8 mouse cellular contexts compared by ENCODE assay signal in genomic region chr15:98579795-98580464, GRCm38 (mm10). TPM values are rescaled to one million over a fixed set of nuclear protein-coding genes. Genes with fewer than 3 reads are reported as not detected.
DNase-seq lines count a peak whose midpoint lies in the region; ATAC-seq and TF ChIP-seq lines count a peak whose summit lies in the region.

No protein-coding gene starts in this region.

- no peak overlapping the region for H3K9ac ChIP-seq in midbrain, embryonic 12.5 days (replicated peaks)

- H3K4me2 ChIP-seq in midbrain, embryonic 12.5 days (replicated peaks), result no peak overlapping the region

- ATAC-seq in midbrain, embryonic 12.5 days (ENCODE audit: low FRiP score, low read depth), result peak; percentile 84

- H3K27me3 ChIP-seq in testis, adult 2 months (ENCODE audit: control insufficient read depth, insufficient read depth, low read length), result no peaks in the 10 kb centered on the region
- no peaks in the 10 kb centered on the region for H3K27me3 ChIP-seq in midbrain, embryonic 12.5 days

- H3K9me3 ChIP-seq in midbrain, embryonic 12.5 days, result no peaks in the 10 kb centered on the region

- H3K27ac ChIP-seq in testis, adult 2 months (ENCODE audit: control insufficient read depth, insufficient read depth, low read depth, low read length), result no peak overlapping the region
- H3K27ac ChIP-seq in cortical plate, adult 2 months (ENCODE audit: insufficient read depth, low read length), result no peak overlapping the region
- no peak overlapping the region for H3K27ac ChIP-seq in midbrain, embryonic 12.5 days (replicated peaks)

- intact Hi-C loops in left cerebral cortex, postnatal 4 days (cut with DNase I), result loop anchor here (5.0 to 10.0 kb wide), 2 partner anchors 37 to 215 kb away; no protein-coding TSS in a partner anchor

- DNase-seq in testis, postnatal 14 days (ENCODE audit: low spot score), result no peak
- DNase-seq in gastrocnemius, postnatal 10 days, result peak; percentile 64
- DNase-seq in kidney, adult 11 months, result peak; percentile 79
- peak; percentile 84 for DNase-seq in left cerebral cortex, postnatal 4 days
- DNase-seq in spleen, postnatal 10 days (ENCODE audit: low spot score in 2 of 2), result peak; percentile 49 to 73

- 31% methylated on average over 5 of the region's 5 CpGs for WGBS in midbrain, embryonic 12.5 days

- no peaks in the 10 kb centered on the region for H3K36me3 ChIP-seq in testis, adult 2 months (ENCODE audit: control insufficient read depth, insufficient read depth, low read length)
- no peaks in the 10 kb centered on the region for H3K36me3 ChIP-seq in midbrain, embryonic 12.5 days

- TF ChIP-seq CTCF in testis, adult 2 months (IDR thresholded peaks at IDR 0.05; ENCODE audit: control insufficient read depth, insufficient read depth, insufficient replicate concordance, low read depth, low read length), result peak; percentile 68; the same call in 1 of the 2 replicates
- TF ChIP-seq CTCF in cortical plate, adult 2 months (IDR thresholded peaks at IDR 0.05; ENCODE audit: extremely low read depth, insufficient read depth, low read length), result peak; percentile 91

- no peak overlapping the region for H3K4me3 ChIP-seq in testis, adult 2 months (ENCODE audit: control insufficient read depth, low read depth, low read length)
- no peak overlapping the region for H3K4me3 ChIP-seq in cortical plate, adult 2 months (ENCODE audit: insufficient read depth, low read length)
- no peak overlapping the region for H3K4me3 ChIP-seq in midbrain, embryonic 12.5 days

- H3K4me1 ChIP-seq in testis, adult 2 months (ENCODE audit: control insufficient read depth, insufficient read depth, low read length), result peaks cover under 1% of the 10 kb centered on the region; the same call in 1 of the 2 replicates
- peaks cover 3% of the 10 kb centered on the region; the same call in 1 of the 2 replicates for H3K4me1 ChIP-seq in cortical plate, adult 2 months (ENCODE audit: control insufficient read depth, insufficient read depth, low read length)
- no peaks in the 10 kb centered on the region for H3K4me1 ChIP-seq in midbrain, embryonic 12.5 days

- TF ChIP-seq POLR2A in testis, adult 2 months (IDR thresholded peaks at IDR 0.05; ENCODE audit: control insufficient read depth, low read depth, low read length), result no peak
- no peak for TF ChIP-seq POLR2A in cortical plate, adult 2 months (IDR thresholded peaks at IDR 0.05; ENCODE audit: extremely low read depth, insufficient read depth, low read length)

RNA-seq across cellular contexts. Expression of gene 4930415O20Rik, which starts 9.1 kb away (rescaled TPM):
- 88.1 and 104 TPM in 2 replicates for polyA plus RNA-seq in testis, adult 2 months (2012; rRNA removed)
- polyA plus RNA-seq in cortical plate, adult 2 months (2012; rRNA removed), result not detected in 2 replicates
- total RNA-seq in gastrocnemius, postnatal 10 days (2021), result not detected
- not detected for total RNA-seq in left cerebral cortex, postnatal 4 days (2021)
- polyA plus RNA-seq in midbrain, embryonic 12.5 days (2016; fragmentation: Nextera tagmentation; extraction: Ambion mirVana), result not detected in 2 replicates

RNA-seq across cellular contexts. Expression of gene Ccnt1, which starts 9.2 kb away (rescaled TPM):
- 11.4 and 15.1 TPM in 2 replicates for polyA plus RNA-seq in testis, adult 2 months (2012; rRNA removed)
- 17.4 and 17.9 TPM in 2 replicates for polyA plus RNA-seq in cortical plate, adult 2 months (2012; rRNA removed)
- 10 to 100 TPM; 21.7 to 30.4 TPM for total RNA-seq in gastrocnemius, postnatal 10 days (2021)
- total RNA-seq in left cerebral cortex, postnatal 4 days (2021), result 10 to 100 TPM; 51.5 to 61.1 TPM
- polyA plus RNA-seq in midbrain, embryonic 12.5 days (2016; fragmentation: Nextera tagmentation; extraction: Ambion mirVana), result 63.3 and 63.9 TPM in 2 replicates

RNA-seq across cellular contexts. Expression of gene Adcy6, which starts 29.9 kb away (rescaled TPM):
- polyA plus RNA-seq in testis, adult 2 months (2012; rRNA removed), result 15.0 and 18.8 TPM in 2 replicates
- 38.2 and 44.3 TPM in 2 replicates for polyA plus RNA-seq in cortical plate, adult 2 months (2012; rRNA removed)
- 10 to 100 TPM; 39.9 to 45.3 TPM for total RNA-seq in gastrocnemius, postnatal 10 days (2021)
- total RNA-seq in left cerebral cortex, postnatal 4 days (2021), result 10 to 100 TPM; 55.1 to 56.6 TPM
- 15.6 and 17.2 TPM in 2 replicates for polyA plus RNA-seq in midbrain, embryonic 12.5 days (2016; fragmentation: Nextera tagmentation; extraction: Ambion mirVana)

RNA-seq across cellular contexts. Expression of gene Kansl2, which starts 45.9 kb away (rescaled TPM):
- 19.8 and 20.1 TPM in 2 replicates for polyA plus RNA-seq in testis, adult 2 months (2012; rRNA removed)
- polyA plus RNA-seq in cortical plate, adult 2 months (2012; rRNA removed), result 52.9 and 55.7 TPM in 2 replicates
- 10 to 100 TPM; 71.5 to 77.4 TPM for total RNA-seq in gastrocnemius, postnatal 10 days (2021)
- total RNA-seq in left cerebral cortex, postnatal 4 days (2021), result 10 to 100 TPM; 72.2 to 77.1 TPM
- 171 and 175 TPM in 2 replicates for polyA plus RNA-seq in midbrain, embryonic 12.5 days (2016; fragmentation: Nextera tagmentation; extraction: Ambion mirVana)

RNA-seq across cellular contexts. Expression of gene Cacnb3, which starts 50.7 kb away (rescaled TPM):
- polyA plus RNA-seq in testis, adult 2 months (2012; rRNA removed), result 3.1 and 3.2 TPM in 2 replicates
- polyA plus RNA-seq in cortical plate, adult 2 months (2012; rRNA removed), result 339 and 348 TPM in 2 replicates
- 10 to 100 TPM; 12.0 to 15.4 TPM for total RNA-seq in gastrocnemius, postnatal 10 days (2021)
- 100 to 1,000 TPM; 213 to 226 TPM for total RNA-seq in left cerebral cortex, postnatal 4 days (2021)
- polyA plus RNA-seq in midbrain, embryonic 12.5 days (2016; fragmentation: Nextera tagmentation; extraction: Ambion mirVana), result 86.2 and 99.6 TPM in 2 replicates

Comparison
In these comparisons a context has a peak if more than half of its experiments do, and no peak if none do; other contexts are left out.
1. RNA of gene 4930415O20Rik, which starts 9.1 kb away (polyA plus RNA-seq): 88.1 to 104 TPM in testis, adult 2 months; not detected in midbrain, embryonic 12.5 days and not detected in cortical plate, adult 2 months; every median in the first group is over 10 times any median in the second.